Mouse (Mus musculus) heart, embryonic 10.5 days (tissue): ENCODE data around the gene Synpo2. TPM values are rescaled to one million over a fixed set of nuclear protein-coding genes. Genes with fewer than 3 reads are reported as not detected.

Source experiments
- DNase-seq: peaks from one replicate; pipeline ENCODE4 v3.0.0-alpha.2; 2017; ENCODE audit warnings: low spot score
- H3K27ac ChIP-seq: fragments of 300-500 bp; sonication (generic); 2 replicates; pipeline ENCODE4 v1.5.1; 2016; ENCODE audit warnings: mild to moderate bottlenecking
- H3K27me3 ChIP-seq: fragments of 300-500 bp; sonication (generic); 2 replicates; pipeline ENCODE4 v1.6.1; 2016; ENCODE audit warnings: mild to moderate bottlenecking; ENCODE audit not compliant: poor library complexity, insufficient read depth, severe bottlenecking
- H3K36me3 ChIP-seq: fragments of 300-500 bp; sonication (generic); 2 replicates; pipeline ENCODE4 v1.6.1; 2016; ENCODE audit warnings: mild to moderate bottlenecking, moderate library complexity
- H3K4me1 ChIP-seq: fragments of 300-500 bp; sonication (generic); 2 replicates; pipeline ENCODE4 v1.6.1; 2016; ENCODE audit warnings: mild to moderate bottlenecking
- H3K4me3 ChIP-seq: fragments of 300-500 bp; sonication (generic); 2 replicates; pipeline ENCODE4 v1.5.1; 2016; ENCODE audit warnings: mild to moderate bottlenecking, moderate library complexity
- H3K9me3 ChIP-seq: fragments of 300-500 bp; sonication (generic); 2 replicates; pipeline ENCODE4 v1.6.1; 2016; ENCODE audit warnings: mild to moderate bottlenecking, moderate library complexity
- WGBS: fragments of 180-500 bp; shearing (Covaris S2); methylation state at CpG from one replicate; pipeline ENCODE4 v1.1.7; 2016; 5-methylcytosine and 5-hydroxymethylcytosine counted together
- polyA plus RNA-seq: library from polyadenylated mRNA; unstranded; fragments of >200 nt; fragmentation: Nextera tagmentation; extraction: Ambion mirVana; gene quantifications from 2 replicates; pipeline ENCODE4 v1.2.1, GENCODE M21; 2016

The Synpo2 gene
- polyA plus RNA-seq, 1 experiment from 2014 or later, result 17.7 TPM

DNA sequence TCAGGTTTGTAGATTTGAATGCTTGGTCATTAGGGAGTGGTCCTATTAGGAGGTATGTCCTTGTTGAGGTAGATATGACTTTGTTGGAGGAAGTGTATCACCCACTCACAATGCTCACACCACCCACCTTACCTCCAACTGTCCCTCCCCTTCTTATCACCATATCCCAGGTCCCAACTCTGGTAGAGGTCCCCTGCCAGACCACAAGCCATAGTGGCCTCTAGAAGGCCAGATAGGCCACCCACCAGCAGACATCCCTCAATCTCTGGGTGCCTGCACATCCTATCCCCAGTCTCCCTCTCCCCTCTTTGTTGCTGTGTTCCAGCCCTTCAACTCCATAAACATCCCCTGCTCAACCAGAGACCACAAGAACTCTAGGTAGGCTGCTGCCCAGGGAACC, 44.3 kb downstream of the Synpo2 start:
- no peak overlapping the region for H3K27ac ChIP-seq
- no peaks in the 10 kb centered on the region for H3K9me3 ChIP-seq
- H3K36me3 ChIP-seq, result no peaks in the 10 kb centered on the region
- H3K4me1 ChIP-seq, result peaks cover 21% of the 10 kb centered on the region
- H3K27me3 ChIP-seq, result no peaks in the 10 kb centered on the region
- H3K4me3 ChIP-seq, result no peak overlapping the region
- peak; percentile 55 for DNase-seq

- Histone ChIP-seq H3K9me3 (no peaks in the 10 kb centered on the region), H3K27ac (peak overlapping the region; percentile 36; the same call in 1 of the 2 replicates), H3K27me3 (no peaks in the 10 kb centered on the region), H3K4me3 (no peak overlapping the region), H3K4me1 (peaks cover 21% of the 10 kb centered on the region), H3K36me3 (no peaks in the 10 kb centered on the region)
- DNase-seq, result peak; percentile 80
- WGBS, result 54% methylated on average over 6 of the region's 6 CpGs
These were observed 45.6 kb downstream of the Synpo2 start for GRCm38 (mm10) chr3:123190329-123190728.

- Histone ChIP-seq H3K9me3 (no peaks in the 10 kb centered on the region), H3K4me3 (no peak overlapping the region), H3K36me3 (no peaks in the 10 kb centered on the region), H3K27me3 (no peaks in the 10 kb centered on the region), H3K27ac (no peak overlapping the region), H3K4me1 (peaks cover 21% of the 10 kb centered on the region)
- 48% methylated on average over 1 of the region's 1 CpGs for WGBS
- no peak for DNase-seq
These were observed 46.1 kb downstream of the Synpo2 start for GRCm38 (mm10) chr3:123189826-123190225.

GRCm38 (mm10) chr3:123188616-123189230, 47.2 kb downstream of the Synpo2 start:
- H3K27me3 ChIP-seq, result no peaks in the 10 kb centered on the region
- 0 out of 2 replicates have a peak overlapping the region, but pooled peaks have one; percentile 13 for H3K27ac ChIP-seq
- WGBS, result 86% methylated on average over 12 of the region's 12 CpGs
- DNase-seq, result peak; percentile 71
- H3K4me3 ChIP-seq, result no peak overlapping the region
- no peaks in the 10 kb centered on the region for H3K9me3 ChIP-seq
- H3K4me1 ChIP-seq, result peaks cover 21% of the 10 kb centered on the region
- no peaks in the 10 kb centered on the region for H3K36me3 ChIP-seq

- peaks cover 25% of the 10 kb centered on the region for H3K4me1 ChIP-seq
- H3K27ac ChIP-seq, result 0 out of 2 replicates have a peak overlapping the region, but pooled peaks have one; percentile 3
- H3K9me3 ChIP-seq, result no peaks in the 10 kb centered on the region
- DNase-seq, result peak; percentile 71
- WGBS, result 76% methylated on average over 15 of the region's 15 CpGs
- H3K36me3 ChIP-seq, result no peaks in the 10 kb centered on the region
- no peak overlapping the region for H3K4me3 ChIP-seq
- H3K27me3 ChIP-seq, result no peaks in the 10 kb centered on the region
These were observed 48.4 kb downstream of the Synpo2 start for GRCm38 (mm10) chr3:123187370-123188124.

- Histone ChIP-seq H3K4me3 (no peak overlapping the region), H3K27me3 (no peaks in the 10 kb centered on the region), H3K9me3 (no peaks in the 10 kb centered on the region), H3K4me1 (peaks cover 16% of the 10 kb centered on the region), H3K36me3 (no peaks in the 10 kb centered on the region), H3K27ac (no peak overlapping the region)
- 90% methylated on average over 10 of the region's 10 CpGs for WGBS
- no peak for DNase-seq
These were observed 50.6 kb downstream of the Synpo2 start for GRCm38 (mm10) chr3:123185238-123185925.

DNA sequence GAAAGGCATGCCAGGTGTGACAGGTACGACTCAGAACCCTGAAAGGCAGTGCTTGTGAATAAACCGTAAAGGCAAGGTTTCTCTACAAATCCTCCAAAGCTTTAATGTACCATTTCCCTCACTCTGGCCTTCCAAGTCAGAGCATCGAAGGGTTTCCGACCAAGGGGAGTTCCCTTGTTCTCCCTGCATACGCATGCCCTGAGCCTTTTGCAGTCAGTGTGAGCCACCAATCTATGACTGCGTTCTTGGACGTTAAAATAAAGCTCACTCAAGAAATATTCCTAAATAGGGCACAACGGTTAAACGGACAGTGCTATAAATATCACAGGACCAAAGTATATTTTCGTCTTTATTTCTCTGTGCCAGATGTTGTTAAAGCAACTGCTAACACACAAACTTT, 51.7 kb downstream of the Synpo2 start:
- Histone ChIP-seq H3K36me3 (no peaks in the 10 kb centered on the region), H3K27me3 (no peaks in the 10 kb centered on the region), H3K4me3 (no peak overlapping the region), H3K4me1 (peaks cover 13% of the 10 kb centered on the region; the same call in 1 of the 2 replicates), H3K9me3 (no peaks in the 10 kb centered on the region), H3K27ac (no peak overlapping the region)
- WGBS, result 83% methylated on average over 10 of the region's 10 CpGs
- no peak for DNase-seq

DNA sequence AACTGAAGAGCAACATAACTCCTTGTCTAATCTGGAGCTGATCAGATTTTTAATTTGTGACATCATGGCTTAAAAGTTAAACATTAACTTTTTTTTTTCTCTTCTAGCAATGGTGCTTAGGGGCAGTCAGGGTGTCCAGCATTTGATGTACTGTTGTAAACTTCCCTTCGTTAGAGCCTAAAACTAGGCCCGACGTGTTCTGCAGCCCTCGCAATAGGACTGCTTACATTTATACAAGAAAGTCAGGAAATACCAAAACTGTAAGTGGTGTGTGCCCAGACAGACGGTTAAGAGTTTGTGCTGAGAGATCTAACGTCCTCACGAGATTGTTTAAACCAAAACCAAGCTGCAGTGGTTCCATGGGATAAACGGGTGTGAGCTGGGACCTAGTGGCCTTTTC, 56.4 kb downstream of the Synpo2 start:
- Histone ChIP-seq H3K36me3 (no peaks in the 10 kb centered on the region), H3K27me3 (no peaks in the 10 kb centered on the region), H3K4me1 (peaks cover 18% of the 10 kb centered on the region; the same call in 1 of the 2 replicates), H3K9me3 (no peaks in the 10 kb centered on the region), H3K27ac (no peak overlapping the region), H3K4me3 (no peak overlapping the region)
- WGBS, result 78% methylated on average over 8 of the region's 8 CpGs
- no peak for DNase-seq

DNA sequence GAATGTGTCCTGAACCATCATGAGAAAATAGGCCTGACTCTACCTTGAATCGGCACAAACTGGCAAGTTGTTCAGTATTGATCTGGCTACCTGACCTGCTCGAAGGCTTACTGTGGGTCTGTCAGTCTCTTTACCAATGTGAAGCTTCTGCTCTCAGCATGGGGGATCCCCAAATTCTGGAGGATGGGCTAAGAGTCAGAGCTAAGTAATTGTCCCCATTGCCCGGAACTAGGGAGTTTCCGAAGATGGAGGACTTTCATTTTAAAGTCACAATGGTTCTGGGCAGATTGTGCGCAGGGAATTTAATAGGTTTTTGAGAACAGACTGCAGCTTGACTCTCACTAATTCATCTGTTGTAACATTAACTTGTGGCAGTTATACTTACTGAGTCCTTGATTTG, 56.9 kb downstream of the Synpo2 start:
- Histone ChIP-seq H3K36me3 (no peaks in the 10 kb centered on the region), H3K27me3 (no peaks in the 10 kb centered on the region), H3K4me1 (peaks cover 23% of the 10 kb centered on the region), H3K9me3 (no peaks in the 10 kb centered on the region), H3K4me3 (no peak overlapping the region), H3K27ac (no peak overlapping the region)
- 89% methylated on average over 5 of the region's 5 CpGs for WGBS
- DNase-seq, result no peak

DNA sequence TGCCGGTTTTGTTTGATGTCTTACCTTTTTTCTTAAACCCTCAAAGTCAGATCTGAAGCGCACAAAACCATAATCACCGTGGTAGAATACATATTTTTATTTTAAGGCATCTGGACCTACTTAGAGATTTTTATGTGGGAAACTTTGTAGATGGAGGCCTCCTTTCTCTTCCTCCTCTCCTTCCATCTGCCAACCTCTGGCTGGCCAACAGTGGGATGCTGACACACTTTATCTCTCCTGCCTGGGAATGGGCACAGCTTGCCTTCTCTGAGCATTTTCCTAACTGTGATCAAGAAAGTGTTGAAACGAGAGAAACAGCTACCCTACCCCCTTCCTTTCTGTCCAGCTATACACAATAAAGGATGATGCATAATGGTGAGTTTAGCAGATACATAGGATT, 57.5 kb downstream of the Synpo2 start:
- no peak overlapping the region for H3K27ac ChIP-seq

DNA sequence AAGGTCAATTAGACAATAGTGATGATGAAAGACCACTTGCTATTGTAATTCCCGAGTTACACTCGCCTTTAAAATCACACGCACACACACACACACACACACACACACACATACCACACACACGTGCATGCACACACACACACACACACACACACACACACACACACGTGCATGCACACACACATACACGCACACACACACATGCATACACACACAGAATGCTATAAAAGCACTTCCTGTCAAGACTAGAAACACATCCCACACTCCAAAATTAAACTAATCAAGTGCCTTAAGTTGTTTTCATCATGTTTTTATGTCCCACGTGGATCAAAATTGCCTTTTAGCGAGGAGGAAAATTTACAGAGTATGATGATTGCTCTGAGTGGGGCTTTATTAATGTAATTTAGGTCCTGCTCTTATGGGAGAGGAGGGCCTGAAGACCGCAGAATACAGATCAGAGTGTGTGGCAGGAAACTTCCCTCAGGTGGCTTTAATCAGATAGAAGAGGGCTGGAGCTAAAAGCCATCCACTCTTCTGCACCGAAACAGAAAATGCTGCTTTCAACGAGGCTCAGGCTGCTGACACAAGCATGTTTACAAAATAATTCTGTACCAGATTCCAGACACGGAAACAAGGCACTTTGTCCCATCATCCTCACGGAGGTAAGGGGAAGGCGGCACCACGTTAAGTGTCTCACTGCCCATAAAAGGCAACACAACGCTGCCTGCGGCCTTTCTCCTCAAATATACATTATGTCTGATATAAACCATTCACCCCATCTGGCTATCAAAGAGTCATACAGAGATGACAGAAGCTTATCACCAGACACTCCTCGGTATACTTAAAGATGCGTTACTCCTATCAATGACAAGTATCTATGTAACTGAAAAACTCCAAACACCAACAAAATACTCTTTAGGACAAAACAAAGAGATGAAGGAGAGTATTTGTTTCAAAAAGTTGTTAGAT, 59.3 kb downstream of the Synpo2 start:
- Histone ChIP-seq H3K27ac (peak overlapping the region; percentile 56), H3K9me3 (no peaks in the 10 kb centered on the region), H3K4me1 (peaks cover 30% of the 10 kb centered on the region), H3K27me3 (no peaks in the 10 kb centered on the region), H3K36me3 (no peaks in the 10 kb centered on the region), H3K4me3 (no peak overlapping the region)
- WGBS, result 62% methylated on average over 19 of the region's 19 CpGs
- DNase-seq, result no peak

More for the DNA sequence above, 57.5 kb downstream of the Synpo2 start:
- Histone ChIP-seq H3K4me3 (no peak overlapping the region), H3K4me1 (peaks cover 29% of the 10 kb centered on the region), H3K9me3 (no peaks in the 10 kb centered on the region), H3K27me3 (no peaks in the 10 kb centered on the region), H3K36me3 (no peaks in the 10 kb centered on the region)
- DNase-seq, result no peak
- WGBS, result 68% methylated on average over 4 of the region's 4 CpGs

GRCm38 (mm10) chr3:123175142-123175541, 60.8 kb downstream of the Synpo2 start:
- no peak overlapping the region; the same call in 1 of the 2 replicates for H3K27ac ChIP-seq
- 82% methylated on average over 7 of the region's 7 CpGs for WGBS
- H3K9me3 ChIP-seq, result no peaks in the 10 kb centered on the region
- no peaks in the 10 kb centered on the region for H3K27me3 ChIP-seq
- H3K4me3 ChIP-seq, result no peak overlapping the region
- no peak for DNase-seq
- no peaks in the 10 kb centered on the region for H3K36me3 ChIP-seq
- peaks cover 30% of the 10 kb centered on the region for H3K4me1 ChIP-seq
